Mouse (Mus musculus): Measurements from ENCODE around the gene Drd4.
A peak's percentile ranks its signal among the peaks of the same experiment; 100 is the strongest.

Drd4 gene

GRCm38 (mm10) chr7:141292583-141293388, 980 bp downstream of the Drd4 start:
- no peak for DNase-seq (ENCODE audit: low spot score in 2 of 2)

DNA sequence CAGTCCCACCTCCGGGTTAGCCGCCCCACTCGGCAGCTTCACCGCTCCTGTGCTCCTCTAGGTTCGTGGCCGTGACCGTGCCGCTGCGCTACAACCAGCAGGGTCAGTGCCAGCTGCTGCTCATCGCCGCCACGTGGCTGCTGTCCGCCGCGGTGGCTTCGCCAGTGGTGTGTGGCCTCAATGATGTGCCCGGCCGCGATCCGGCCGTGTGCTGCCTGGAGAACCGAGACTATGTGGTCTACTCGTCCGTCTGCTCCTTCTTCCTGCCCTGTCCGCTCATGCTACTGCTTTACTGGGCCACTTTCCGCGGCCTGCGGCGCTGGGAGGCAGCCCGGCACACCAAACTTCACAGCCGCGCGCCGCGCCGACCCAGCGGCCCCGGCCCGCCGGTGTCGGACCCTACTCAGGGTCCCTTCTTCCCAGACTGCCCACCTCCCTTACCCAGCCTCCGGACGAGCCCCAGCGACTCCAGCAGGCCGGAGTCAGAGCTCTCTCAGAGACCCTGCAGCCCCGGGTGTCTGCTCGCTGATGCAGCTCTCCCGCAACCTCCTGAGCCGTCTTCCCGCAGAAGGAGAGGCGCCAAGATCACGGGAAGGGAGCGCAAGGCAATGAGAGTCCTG, 2.2 kb downstream of the Drd4 start:
- no peak for DNase-seq (ENCODE audit: low spot score in 2 of 2)

GRCm38 (mm10) chr7:141294479-141294878, 2.7 kb downstream of the Drd4 start:
- DNase-seq (ENCODE audit: low spot score in 2 of 2), result no peak

DNA sequence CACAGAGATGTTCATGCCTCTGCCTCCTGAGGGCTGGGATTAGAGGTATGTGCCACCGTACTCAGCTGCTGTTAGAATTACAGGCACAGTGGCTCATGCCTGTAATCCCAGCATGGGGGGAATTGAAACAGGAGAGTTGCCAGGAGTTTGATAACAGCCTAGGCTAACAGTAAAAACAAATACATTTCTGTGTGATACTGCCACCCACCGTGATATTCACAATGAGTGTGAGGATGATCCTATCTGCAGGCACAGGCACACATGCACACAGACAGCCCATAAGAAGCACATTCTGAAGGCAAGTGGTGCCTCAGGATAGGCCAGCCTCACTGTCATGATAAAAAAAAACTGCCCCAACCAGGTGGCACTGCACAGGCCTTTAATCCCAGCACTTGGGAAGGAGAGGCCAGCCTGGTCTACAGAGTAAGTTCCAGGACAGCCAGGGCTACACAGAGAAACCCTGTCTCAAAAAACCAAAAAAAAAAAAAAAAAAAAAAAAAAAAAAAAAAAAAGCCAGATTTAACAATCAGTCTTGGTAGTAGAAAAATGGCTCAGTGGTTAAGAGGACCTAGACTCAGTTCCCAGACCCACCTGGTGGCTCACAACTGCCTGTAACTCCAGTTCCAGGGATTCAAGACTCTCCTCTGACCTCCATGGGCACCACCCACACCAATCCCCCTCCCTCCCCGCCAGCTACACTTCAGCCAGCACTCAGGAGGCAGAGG, 6.3 kb downstream of the Drd4 start:
- no peak for DNase-seq (ENCODE audit: low spot score in 2 of 2)

- no peak for DNase-seq (ENCODE audit: low spot score in 2 of 2)
Measured at GRCm38 (mm10) chr7:141299175-141299574, 7.4 kb downstream of the Drd4 start.

DNA sequence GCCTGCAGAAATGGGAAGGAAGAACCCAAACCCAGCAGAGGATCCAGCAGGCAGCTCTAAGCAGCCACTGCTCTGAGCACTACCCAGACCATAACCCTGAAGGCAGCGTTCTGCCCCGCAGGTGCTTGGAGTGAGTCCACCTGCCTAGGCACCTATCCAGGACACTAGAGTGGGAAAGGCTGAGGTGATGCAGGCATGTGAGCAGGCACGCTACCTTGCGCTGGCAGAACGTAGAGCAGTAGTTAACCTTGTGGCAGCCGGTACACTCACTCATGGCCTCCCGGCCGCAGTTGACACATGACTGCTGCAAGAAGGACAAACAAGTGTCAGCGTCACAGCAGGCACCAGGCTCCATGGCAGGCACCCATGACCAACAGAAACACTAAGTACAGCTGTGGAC, 9.6 kb downstream of the Drd4 start:
- no peak for DNase-seq (ENCODE audit: low spot score in 2 of 2)

- DNase-seq (ENCODE audit: low spot score in 2 of 2), result no peak
Measured at GRCm38 (mm10) chr7:141302702-141303268, 11.0 kb downstream of the Drd4 start.

DNA sequence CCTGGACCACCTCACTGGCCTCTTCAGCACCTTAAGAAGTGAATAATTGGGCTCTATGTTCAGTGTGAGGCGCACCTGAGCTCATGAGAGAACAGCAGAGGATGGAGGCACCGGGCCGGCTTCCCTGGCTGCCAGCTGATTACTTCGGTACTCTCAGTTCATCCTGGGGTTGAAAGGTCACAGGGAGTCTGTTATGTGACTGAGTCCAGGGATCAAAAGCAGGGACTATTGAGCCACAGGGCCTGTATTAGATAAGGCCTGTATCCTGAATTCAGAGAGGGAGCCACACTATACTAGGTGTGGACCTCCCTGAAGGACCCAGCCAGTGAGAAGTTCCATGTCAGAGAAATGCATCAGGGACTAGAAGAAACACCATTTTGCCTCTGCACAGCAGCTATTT, 12.7 kb downstream of the Drd4 start:
- DNase-seq (ENCODE audit: low spot score in 2 of 2), result no peak

GRCm38 (mm10) chr7:141314416-141314815, 22.6 kb downstream of the Drd4 start:
- no peak for DNase-seq (ENCODE audit: low spot score in 2 of 2)

- no peak for DNase-seq (ENCODE audit: low spot score in 2 of 2)
Measured at GRCm38 (mm10) chr7:141315076-141315475, 23.3 kb downstream of the Drd4 start.

GRCm38 (mm10) chr7:141315974-141316373, 24.2 kb downstream of the Drd4 start:
- DNase-seq (ENCODE audit: low spot score in 2 of 2), result peak in 1 of 2 experiments; percentile 58

- DNase-seq (ENCODE audit: low spot score in 2 of 2), result no peak
Measured at GRCm38 (mm10) chr7:141317619-141318132, 25.9 kb downstream of the Drd4 start.

DNA sequence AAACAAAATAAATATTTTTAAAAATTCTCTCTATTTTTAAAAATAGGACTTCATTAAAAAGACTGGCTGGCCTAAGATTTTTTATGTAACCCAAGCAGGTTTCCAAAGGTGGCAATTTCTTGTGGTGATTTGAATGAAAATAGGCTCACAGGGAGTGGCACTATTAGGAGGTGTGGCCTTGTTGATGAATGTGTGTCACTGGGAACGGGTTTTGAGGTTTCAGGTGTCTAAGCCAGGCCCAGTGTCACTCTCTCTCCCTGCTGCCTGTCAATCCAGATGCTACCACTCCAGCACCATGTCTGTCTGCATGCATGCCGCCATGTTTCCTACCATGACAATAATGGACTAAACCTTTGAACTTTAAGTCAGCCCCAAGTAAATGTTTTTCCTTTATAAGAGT, 27.6 kb downstream of the Drd4 start:
- no peak for DNase-seq (ENCODE audit: low spot score in 2 of 2)

- DNase-seq (ENCODE audit: low spot score in 2 of 2), result no peak
Measured at GRCm38 (mm10) chr7:141324686-141325085, 32.9 kb downstream of the Drd4 start.

GRCm38 (mm10) chr7:141326546-141327446, 35.0 kb downstream of the Drd4 start:
- peak; percentile 11 to 21 for DNase-seq (ENCODE audit: low spot score in 2 of 2)

DNA sequence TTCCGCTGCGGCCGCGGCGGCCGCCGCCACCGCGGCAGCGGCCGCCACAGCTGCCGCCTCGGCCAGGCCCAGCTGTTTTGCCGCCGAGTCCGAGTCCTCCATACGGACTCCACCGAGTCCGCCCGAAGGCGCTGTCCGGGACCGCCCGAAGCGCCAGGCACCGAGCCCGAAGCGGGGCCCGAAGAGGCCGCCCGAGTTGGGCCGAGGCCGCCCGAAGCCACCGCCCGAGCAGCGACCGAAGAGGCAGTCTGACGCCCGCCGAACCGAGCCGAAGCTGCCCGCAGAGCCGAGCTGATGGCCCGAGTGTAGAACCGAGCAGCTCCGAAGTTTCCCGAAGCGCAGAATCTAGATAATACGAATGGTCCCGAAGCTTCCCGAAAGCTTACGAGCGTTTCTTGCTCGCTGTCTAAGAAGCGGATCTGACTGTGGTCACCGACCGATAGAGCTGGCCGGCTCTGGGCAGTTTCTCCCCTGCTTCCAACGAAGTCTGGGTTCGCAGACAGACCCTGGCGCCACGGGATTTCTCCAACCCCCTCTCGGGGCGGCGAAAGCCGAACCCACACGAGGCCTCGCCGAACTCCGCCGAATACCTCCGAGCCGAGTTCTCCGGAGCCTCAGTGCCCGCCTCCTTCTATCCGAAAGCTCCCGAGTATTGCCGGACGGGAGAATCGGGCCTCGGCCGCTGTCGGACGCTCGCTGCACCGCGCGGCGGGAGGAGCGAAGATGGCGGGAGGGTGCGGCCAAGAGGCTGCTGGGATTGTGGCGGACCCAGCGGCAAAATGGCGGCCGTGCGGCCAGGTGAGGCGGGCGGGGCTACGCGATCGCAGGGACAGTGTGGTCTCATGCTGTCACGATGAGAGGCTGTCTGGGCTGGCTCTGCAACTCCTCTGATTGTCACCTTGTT, 35.9 kb downstream of the Drd4 start, which contains the start of the genes Deaf1 and Tmem80:
TSS of gene Deaf1 (minus strand) at position 222 of the 904 bp plus-strand sequence.
TSS of gene Tmem80 (plus strand) at position 271 of the 904 bp plus-strand sequence.
- peak; percentile 96 to 97 for DNase-seq (ENCODE audit: low spot score in 2 of 2)

- no peak for DNase-seq (ENCODE audit: low spot score in 2 of 2)
Measured at GRCm38 (mm10) chr7:141328373-141328990, 36.7 kb downstream of the Drd4 start.

DNA sequence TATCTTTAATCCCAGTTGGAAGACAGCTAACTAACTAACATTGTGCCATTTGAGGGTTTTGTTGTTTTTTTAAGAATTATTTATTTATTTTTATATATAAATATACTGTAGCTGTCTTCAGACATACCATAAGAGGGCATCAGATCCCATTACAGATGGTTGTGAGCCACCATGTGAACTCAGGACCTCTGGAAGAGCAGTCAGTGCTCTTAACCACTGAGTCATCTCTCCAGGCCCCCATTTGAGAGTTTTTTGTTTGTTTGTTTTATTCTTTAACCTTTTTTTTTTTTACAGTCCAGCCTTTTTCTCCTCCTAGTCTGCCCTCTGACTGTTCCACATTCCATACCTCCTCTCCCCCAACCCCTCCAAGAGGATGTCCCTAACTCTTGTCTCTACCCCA, 38.9 kb downstream of the Drd4 start:
- no peak for DNase-seq (ENCODE audit: low spot score in 2 of 2)

DNA sequence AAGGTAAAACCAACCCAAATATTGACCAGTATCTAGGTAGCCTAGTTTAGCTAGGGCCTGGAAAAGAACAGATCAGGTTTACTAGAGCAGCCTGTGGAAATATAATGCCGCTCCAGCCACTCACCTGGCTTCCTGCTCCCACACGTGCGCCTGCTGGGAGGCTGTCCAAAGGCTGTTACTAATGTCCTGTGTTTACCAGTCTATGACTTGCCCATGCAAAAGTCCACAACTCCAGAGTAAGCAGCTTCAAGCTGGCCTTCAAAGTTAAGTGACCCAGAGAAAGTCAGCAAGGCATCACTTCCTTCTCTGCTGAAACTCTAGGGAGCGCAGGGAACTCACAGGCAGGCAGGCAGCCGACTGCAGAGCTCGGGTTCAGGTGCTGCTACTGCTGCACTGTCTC, 40.2 kb downstream of the Drd4 start:
- DNase-seq (ENCODE audit: low spot score in 2 of 2), result no peak
